Mouse (Mus musculus): ENCODE data around the gene Rufy3.

Rufy3 gene

DNA sequence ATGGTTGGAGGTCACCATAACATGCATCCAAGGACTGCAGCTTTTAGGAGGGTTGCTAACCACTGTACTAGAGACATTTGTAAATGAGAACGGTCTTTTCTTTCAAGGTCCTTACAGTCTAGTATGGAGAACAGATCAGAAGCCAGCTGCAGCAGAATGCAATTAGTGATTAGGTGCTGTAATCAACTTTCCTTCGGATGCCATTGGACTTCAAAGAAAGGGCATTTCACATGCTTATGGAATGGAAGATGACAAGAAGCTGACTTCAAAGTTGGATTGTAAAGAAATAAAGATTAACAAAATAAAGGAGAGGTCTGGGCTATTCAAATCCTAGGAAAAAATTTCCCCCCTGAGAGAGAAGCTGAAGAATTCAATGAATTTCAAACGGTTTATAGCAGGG is 119.4 kb downstream of the Rufy3 start:
- no peak for DNase-seq (ENCODE audit: extremely low spot score, low spot score)

DNA sequence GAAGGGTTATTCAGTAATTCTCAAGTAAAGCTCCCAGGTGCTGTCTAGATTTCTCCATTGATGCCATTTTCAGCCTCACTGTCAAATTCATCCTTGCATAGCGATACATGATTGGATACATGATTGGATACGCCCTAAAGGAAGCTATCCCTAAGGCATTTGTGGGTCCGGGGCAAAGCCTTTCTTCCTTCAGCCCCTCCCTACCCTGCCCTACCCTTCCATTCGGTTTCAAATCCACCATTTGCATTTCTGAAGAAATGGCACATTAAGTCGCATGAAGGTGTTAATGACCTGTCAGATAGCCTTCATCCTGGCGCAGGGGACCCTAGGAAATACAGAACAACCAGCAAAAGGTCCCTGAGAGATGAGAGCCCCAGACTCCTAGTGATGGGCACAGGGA is 120.5 kb downstream of the Rufy3 start:
- DNase-seq (ENCODE audit: extremely low spot score, low spot score): no peak

GRCm38 (mm10) chr5:88685745-88686299 is 121.0 kb downstream of the Rufy3 start:
- no peak for DNase-seq (ENCODE audit: extremely low spot score, low spot score)

GRCm38 (mm10) chr5:88687996-88688406 is 123.2 kb downstream of the Rufy3 start:
- no peak for DNase-seq (ENCODE audit: extremely low spot score, low spot score)

DNA sequence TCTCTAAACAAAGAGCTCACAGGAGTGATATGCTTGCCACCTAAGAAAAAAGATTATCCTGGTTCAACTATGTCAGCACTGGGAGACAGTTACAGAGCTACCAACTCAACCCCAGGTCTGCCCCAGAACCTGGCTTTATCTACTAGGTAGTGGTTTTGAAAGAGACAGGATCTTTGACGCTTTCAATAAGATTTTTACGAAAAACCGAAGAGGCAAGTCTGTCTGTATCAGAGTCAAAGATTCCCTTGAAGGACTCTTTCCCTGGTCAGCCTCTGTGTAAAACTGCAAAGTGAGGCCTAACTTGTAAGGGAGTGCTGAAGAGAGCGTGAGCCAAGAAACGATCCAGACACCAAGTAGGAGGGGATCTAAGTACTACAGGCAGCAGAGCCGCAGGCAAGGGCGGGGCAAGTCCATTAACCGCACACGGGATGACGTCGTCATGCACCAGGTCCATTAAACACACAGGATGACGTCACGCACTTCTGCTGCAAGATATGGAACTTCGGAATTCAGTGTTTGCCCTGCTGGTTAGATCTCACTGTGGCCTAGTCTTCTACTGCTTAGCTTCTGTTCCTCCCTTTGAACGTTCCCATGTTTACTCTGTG is 123.8 kb downstream of the Rufy3 start:
- DNase-seq (ENCODE audit: extremely low spot score, low spot score): no peak

DNA sequence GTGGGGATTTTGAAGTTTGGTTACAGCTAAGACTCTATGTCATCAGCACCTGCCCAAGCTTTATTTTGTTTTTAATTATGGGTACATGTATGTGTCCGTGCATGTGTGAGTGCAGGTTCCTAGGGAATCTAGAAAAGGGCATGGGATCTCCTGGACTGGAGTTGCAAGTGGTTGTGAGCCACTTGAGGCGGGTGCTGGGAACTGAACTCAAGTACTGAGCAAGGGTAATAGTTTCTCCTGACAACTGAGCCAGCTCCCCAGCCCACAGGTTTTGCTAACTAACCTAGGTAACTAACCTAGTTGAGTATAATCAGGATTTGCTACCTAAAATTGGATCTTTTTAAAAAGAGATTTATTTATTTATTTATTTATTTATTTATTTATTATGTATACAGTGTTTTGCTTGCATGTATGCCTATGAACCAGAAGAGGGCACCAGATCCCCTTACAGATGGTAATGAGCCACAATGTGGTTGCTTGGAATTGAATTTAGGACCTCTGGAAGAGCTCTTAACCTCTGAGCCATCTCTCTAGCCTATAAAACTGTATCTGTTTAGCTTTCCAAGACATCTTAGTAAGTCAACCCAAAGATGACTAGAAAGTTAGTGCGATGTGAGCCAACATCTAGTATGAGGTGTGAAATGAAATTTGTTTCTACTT is 124.6 kb downstream of the Rufy3 start:
- no peak for DNase-seq (ENCODE audit: extremely low spot score, low spot score)

GRCm38 (mm10) chr5:88690681-88691505 is 126.1 kb downstream of the Rufy3 start:
- DNase-seq (ENCODE audit: extremely low spot score, low spot score): no peak

DNA sequence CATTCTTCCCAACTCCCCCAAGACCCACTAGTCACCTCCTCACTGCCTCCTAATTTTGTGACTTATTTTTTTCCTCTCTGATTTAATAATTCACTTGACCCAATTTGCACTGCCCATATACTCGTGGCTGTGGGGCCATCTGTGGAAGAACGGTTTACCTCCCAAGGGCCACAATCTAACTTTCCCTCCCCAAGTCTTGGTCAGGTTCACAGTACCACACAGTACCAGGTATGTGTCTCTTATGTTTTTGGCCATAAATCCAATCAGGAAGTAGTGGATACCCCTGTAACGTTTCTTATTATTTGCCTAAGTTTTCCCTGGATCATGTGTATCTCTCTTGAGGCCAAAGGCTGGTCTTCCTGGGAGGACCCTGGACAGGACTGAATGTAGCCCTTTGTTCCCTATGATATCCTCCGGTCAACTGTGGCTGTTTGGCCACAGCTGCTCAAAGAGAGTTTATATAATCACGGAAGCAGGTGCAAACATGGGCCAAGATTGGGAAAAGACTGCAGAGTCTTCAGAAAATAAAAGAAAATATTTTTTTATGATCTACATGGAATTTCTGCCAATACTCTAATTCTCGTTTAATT is 126.8 kb downstream of the Rufy3 start:
- no peak for DNase-seq (ENCODE audit: extremely low spot score, low spot score)

- no peak for DNase-seq (ENCODE audit: extremely low spot score, low spot score)
These were observed 127.7 kb downstream of the Rufy3 start for GRCm38 (mm10) chr5:88692586-88692985.

DNA sequence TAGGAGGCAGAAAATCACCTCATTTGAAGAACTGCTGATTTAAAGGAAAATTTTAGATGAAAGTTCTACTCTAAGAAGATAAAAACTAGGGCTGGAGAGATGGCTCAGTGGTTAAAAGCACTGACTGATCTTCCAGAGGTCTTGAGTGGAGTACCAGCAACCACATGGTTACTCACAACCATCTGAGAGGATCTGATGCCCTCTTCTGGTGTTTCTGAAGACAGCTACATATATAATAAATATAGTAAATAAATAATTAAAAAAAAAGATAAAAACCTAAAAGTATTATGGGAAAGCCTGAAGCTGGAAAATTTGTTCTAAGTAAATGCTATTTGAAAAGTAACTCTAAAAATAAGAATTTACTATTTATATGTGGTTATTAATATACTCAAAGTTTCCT is 128.2 kb downstream of the Rufy3 start:
- DNase-seq (ENCODE audit: extremely low spot score, low spot score): no peak

GRCm38 (mm10) chr5:88697291-88697690 is 132.5 kb downstream of the Rufy3 start:
- DNase-seq (ENCODE audit: extremely low spot score, low spot score): no peak

DNA sequence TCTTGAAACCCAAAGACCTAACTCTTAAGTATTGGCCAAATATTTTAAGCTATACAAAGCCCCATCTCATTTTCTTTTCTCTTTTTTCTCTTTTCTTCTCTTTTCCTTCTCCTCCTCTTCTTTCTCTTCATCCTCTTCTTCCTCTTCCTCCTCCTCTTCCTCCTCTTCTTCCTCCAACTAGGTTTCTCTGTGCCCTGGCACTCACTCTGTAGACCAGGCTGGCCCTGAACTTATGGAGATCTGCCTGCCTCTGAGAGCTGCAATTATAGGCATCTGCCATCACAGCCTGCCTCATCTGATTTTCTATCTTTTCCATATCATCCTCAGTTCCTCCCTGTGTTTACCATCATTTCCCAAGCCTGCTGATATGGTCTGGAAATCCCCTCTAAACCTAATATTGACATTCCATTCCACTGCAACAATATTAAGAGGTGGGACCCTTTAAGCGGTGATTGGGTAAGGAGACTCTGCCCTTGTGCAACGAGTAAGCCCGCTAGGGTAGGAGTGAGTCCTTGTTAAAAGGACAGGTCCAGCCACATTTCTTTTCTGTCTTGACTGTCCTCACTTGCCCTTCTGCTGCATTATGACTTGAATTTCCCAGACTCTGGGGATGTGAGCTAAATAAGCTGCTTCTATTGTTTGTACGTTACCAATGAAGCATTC is 134.5 kb downstream of the Rufy3 start:
- no peak for DNase-seq (ENCODE audit: extremely low spot score, low spot score)

Measured in neural tube, embryonic 10.5 days (tissue).